In the genomic region with DNA sequence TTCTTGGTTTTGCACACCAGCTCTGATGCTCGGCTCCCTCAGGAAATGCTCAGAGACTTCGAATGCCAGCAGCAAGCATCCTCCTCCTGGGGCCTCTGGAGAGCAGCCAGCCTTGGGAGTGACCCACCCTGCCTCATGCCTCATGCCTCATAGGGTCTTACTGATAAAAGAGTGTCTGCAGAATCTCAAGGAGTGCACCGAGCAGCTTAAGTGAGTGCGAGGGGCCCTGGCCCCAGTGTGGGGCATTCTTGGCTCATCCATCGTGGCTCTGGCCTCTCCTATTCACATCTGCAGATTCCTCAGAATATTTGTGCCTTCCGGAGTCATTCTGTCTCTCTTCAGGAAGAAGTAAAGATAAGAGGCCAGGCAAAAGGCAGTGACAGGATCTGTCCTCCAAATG, we compare ENCODE assay signal across 10 mouse cellular contexts. TPM values are rescaled to one million over a fixed set of nuclear protein-coding genes. Genes with fewer than 3 reads are reported as not detected.
A peak's percentile ranks its signal among the peaks of the same experiment; 100 is the strongest.
DNase-seq lines count a peak whose midpoint lies in the region; ATAC-seq and TF ChIP-seq lines count a peak whose summit lies in the region.
"Had no signal": no experiment of that assay in that cellular context is flagged by ENCODE, and none has a peak within 500 bp of the region (broad histone marks: within the 10 kb centered on the region; RNA-seq: fewer than 3 reads in every experiment).

No protein-coding gene starts in this region.

- intact Hi-C loops in heart, postnatal 36 days (cut with DNase I): no loop called here
- intact Hi-C loops in left cerebral cortex, postnatal 36 days (cut with DNase I): loop anchor here (5.0 to 10.0 kb wide), 3 partner anchors 43 to 444 kb away; no protein-coding TSS in a partner anchor

- no peaks in the 10 kb centered on the region for H3K36me3 ChIP-seq in heart, embryonic 13.5 days
- H3K36me3 ChIP-seq in lung, postnatal 0 days (ENCODE audit: insufficient read depth, low read length): no peaks in the 10 kb centered on the region
- H3K36me3 ChIP-seq in intestine, embryonic 15.5 days: no peaks in the 10 kb centered on the region
- H3K36me3 ChIP-seq in neural tube, embryonic 15.5 days: no peaks in the 10 kb centered on the region
- H3K36me3 ChIP-seq: hindbrain, embryonic 15.5 days had no signal

- WGBS in heart, embryonic 13.5 days: 2% methylated on average over 6 of the region's 6 CpGs
- 7% methylated on average over 6 of the region's 6 CpGs for WGBS in lung, postnatal 0 days
- 12% methylated on average over 6 of the region's 6 CpGs for WGBS in intestine, embryonic 15.5 days
- 29% methylated on average over 6 of the region's 6 CpGs for WGBS in neural tube, embryonic 15.5 days

- no peaks in the 10 kb centered on the region; the same call in 1 of the 2 replicates for H3K27me3 ChIP-seq in heart, embryonic 13.5 days (replicated peaks)
- H3K27me3 ChIP-seq in lung, postnatal 0 days (replicated peaks; ENCODE audit: insufficient read depth, low read length): no peaks in the 10 kb centered on the region
- no peaks in the 10 kb centered on the region for H3K27me3 ChIP-seq in intestine, embryonic 15.5 days (replicated peaks)
- 0 out of 2 replicates have a peak, but pooled peaks cover 3% of the 10 kb centered on the region for H3K27me3 ChIP-seq in neural tube, embryonic 15.5 days (replicated peaks)
- H3K27me3 ChIP-seq: hindbrain, embryonic 15.5 days had no signal

- DNase-seq in heart, postnatal 36 days: no peak
- DNase-seq in lung, postnatal 0 days (ENCODE audit: low spot score): no peak
- no peak for DNase-seq in lung, postnatal 4 days
- no peak for DNase-seq in layer of hippocampus, adult 9-10 months (ENCODE audit: low spot score)
- no peak for DNase-seq in left cerebral cortex, postnatal 36 days (ENCODE audit: low spot score in 2 of 2)

- peaks cover 67% of the 10 kb centered on the region for H3K4me1 ChIP-seq in heart, embryonic 13.5 days
- peaks cover 20% of the 10 kb centered on the region for H3K4me1 ChIP-seq in lung, postnatal 0 days (ENCODE audit: insufficient read depth, low read depth, low read length)
- peaks cover 60% of the 10 kb centered on the region for H3K4me1 ChIP-seq in intestine, embryonic 15.5 days (replicated peaks)
- peaks cover 62% of the 10 kb centered on the region for H3K4me1 ChIP-seq in neural tube, embryonic 15.5 days

- H3K4me2 ChIP-seq in heart, embryonic 13.5 days: peak overlapping the region; percentile 64
- H3K4me2 ChIP-seq in lung, postnatal 0 days (replicated peaks; ENCODE audit: low read depth, low read length): 0 out of 2 replicates have a peak overlapping the region, but pooled peaks have one; percentile 28
- H3K4me2 ChIP-seq in intestine, embryonic 15.5 days (replicated peaks): peak overlapping the region; percentile 25
- H3K4me2 ChIP-seq in neural tube, embryonic 15.5 days: peak overlapping the region; percentile 41; the same call in 1 of the 2 replicates

- H3K27ac ChIP-seq in heart, embryonic 13.5 days (replicated peaks): peak overlapping the region; percentile 51
- H3K27ac ChIP-seq in lung, postnatal 0 days (ENCODE audit: low read length): no peak overlapping the region
- H3K27ac ChIP-seq in intestine, embryonic 15.5 days: peak overlapping the region; percentile 70
- H3K27ac ChIP-seq in neural tube, embryonic 15.5 days (replicated peaks): no peak overlapping the region; the same call in 1 of the 2 replicates
- H3K27ac ChIP-seq: hindbrain, embryonic 15.5 days; layer of hippocampus, adult 2 months had no signal

- H3K9ac ChIP-seq in heart, embryonic 13.5 days: no peak overlapping the region
- no peak overlapping the region for H3K9ac ChIP-seq in lung, postnatal 0 days (replicated peaks; ENCODE audit: low read depth)
- no peak overlapping the region for H3K9ac ChIP-seq in intestine, embryonic 15.5 days
- H3K9ac ChIP-seq in neural tube, embryonic 15.5 days (replicated peaks): no peak overlapping the region
- H3K9ac ChIP-seq: hindbrain, embryonic 15.5 days had no signal

- no peak overlapping the region for H3K4me3 ChIP-seq in heart, embryonic 13.5 days
- H3K4me3 ChIP-seq in lung, postnatal 0 days (ENCODE audit: low read depth, low read length): no peak overlapping the region
- no peak overlapping the region for H3K4me3 ChIP-seq in intestine, embryonic 15.5 days (replicated peaks)
- H3K4me3 ChIP-seq in neural tube, embryonic 15.5 days (replicated peaks): no peak overlapping the region
- H3K4me3 ChIP-seq: hindbrain, embryonic 15.5 days had no signal

- TF ChIP-seq EP300 in lung, postnatal 0 days (IDR thresholded peaks at IDR 0.05): no peak

- no peaks in the 10 kb centered on the region for H3K9me3 ChIP-seq in heart, embryonic 13.5 days
- no peaks in the 10 kb centered on the region for H3K9me3 ChIP-seq in lung, postnatal 0 days (ENCODE audit: low read length)
- H3K9me3 ChIP-seq in intestine, embryonic 15.5 days: no peaks in the 10 kb centered on the region
- no peaks in the 10 kb centered on the region for H3K9me3 ChIP-seq in neural tube, embryonic 15.5 days (replicated peaks)
- H3K9me3 ChIP-seq: hindbrain, embryonic 15.5 days had no signal

- no peak for TF ChIP-seq CTCF in lung, postnatal 0 days (IDR thresholded peaks at IDR 0.05)

- ATAC-seq in heart, embryonic 13.5 days (ENCODE audit: extremely low read depth, insufficient number of reproducible peaks, low FRiP score, low TSS enrichment): no peak
- no peak for ATAC-seq in lung, postnatal 0 days
- ATAC-seq in intestine, embryonic 15.5 days: peak; percentile 21
- ATAC-seq in neural tube, embryonic 15.5 days (ENCODE audit: low FRiP score): no peak

RNA-seq across cellular contexts. Expression of a gene that starts 53.7 kb away (rescaled TPM):
- 103 and 130 TPM in 2 replicates for polyA plus RNA-seq in heart, embryonic 13.5 days (2015; fragmentation: Nextera tagmentation; extraction: Ambion mirVana)
- total RNA-seq in heart, postnatal 36 days (2021): under 1 TPM; 0.22 to 1.00 TPM
- 176 and 364 TPM in 2 replicates for polyA plus RNA-seq in lung, postnatal 0 days (2015; fragmentation: Nextera tagmentation; extraction: Ambion mirVana)
- polyA plus RNA-seq in intestine, embryonic 15.5 days (2015; fragmentation: Nextera tagmentation; extraction: Ambion mirVana): 364 and 395 TPM in 2 replicates
- 96.8 and 132 TPM in 2 replicates for polyA plus RNA-seq in neural tube, embryonic 15.5 days (2015; fragmentation: Nextera tagmentation; extraction: Ambion mirVana)
- total RNA-seq in left cerebral cortex, postnatal 36 days (2021): 1 to 10 TPM; 1.8 to 5.6 TPM

Comparison
In these comparisons a context has a peak if more than half of its experiments do, and no peak if none do; other contexts are left out.
1. H3K27ac ChIP-seq: peak in heart, embryonic 13.5 days (single experiment) and intestine, embryonic 15.5 days (single experiment); none in lung, postnatal 0 days (single experiment) and neural tube, embryonic 15.5 days (single experiment).
2. Peak in every context shown above with its lines, with median percentiles within 50 percentile points of each other: H3K4me2 ChIP-seq.